Mouse (Mus musculus): ENCODE results near the gene Afm.

Afm gene

GRCm38 (mm10) chr5:90551191-90551590 lies 32.5 kb downstream of the Afm start:
- no peak for DNase-seq (ENCODE audit: inconsistent ontology term)

- DNase-seq (ENCODE audit: inconsistent ontology term): no peak
Measured at GRCm38 (mm10) chr5:90556052-90556451, 37.3 kb downstream of the Afm start.

- no peak for DNase-seq (ENCODE audit: inconsistent ontology term)
Measured at GRCm38 (mm10) chr5:90560743-90561142, 42.0 kb downstream of the Afm start, which contains the start of gene 5830473C10Rik. TSS of gene 5830473C10Rik (plus strand) at chr5:90561107.

- DNase-seq (ENCODE audit: inconsistent ontology term): no peak
Measured at GRCm38 (mm10) chr5:90561721-90562275, 43.1 kb downstream of the Afm start.

- DNase-seq (ENCODE audit: inconsistent ontology term): no peak
Measured at GRCm38 (mm10) chr5:90562880-90563279, 44.1 kb downstream of the Afm start.

- DNase-seq (ENCODE audit: inconsistent ontology term): no peak
Measured at GRCm38 (mm10) chr5:90564161-90564560, 45.4 kb downstream of the Afm start.

- no peak for DNase-seq (ENCODE audit: inconsistent ontology term)
Measured at GRCm38 (mm10) chr5:90565205-90565604, 46.5 kb downstream of the Afm start.

GRCm38 (mm10) chr5:90567788-90568187 lies 49.1 kb downstream of the Afm start:
- peak; percentile 19 for DNase-seq (ENCODE audit: inconsistent ontology term)

- DNase-seq (ENCODE audit: inconsistent ontology term): no peak
Measured at GRCm38 (mm10) chr5:90568338-90568737, 49.6 kb downstream of the Afm start.

- DNase-seq (ENCODE audit: inconsistent ontology term): peak; percentile 18
Measured at GRCm38 (mm10) chr5:90571216-90571615, 52.5 kb downstream of the Afm start.

GRCm38 (mm10) chr5:90577751-90578150 lies 59.0 kb downstream of the Afm start:
- no peak for DNase-seq (ENCODE audit: inconsistent ontology term)

GRCm38 (mm10) chr5:90579556-90579955 lies 60.8 kb downstream of the Afm start:
- DNase-seq (ENCODE audit: inconsistent ontology term): no peak

- DNase-seq (ENCODE audit: inconsistent ontology term): no peak
Measured at GRCm38 (mm10) chr5:90582179-90582578, 63.4 kb downstream of the Afm start.

GRCm38 (mm10) chr5:90584799-90585198 lies 66.1 kb downstream of the Afm start:
- no peak for DNase-seq (ENCODE audit: inconsistent ontology term)

- DNase-seq (ENCODE audit: inconsistent ontology term): no peak
Measured at GRCm38 (mm10) chr5:90586511-90586910, 67.8 kb downstream of the Afm start.

- no peak for DNase-seq (ENCODE audit: inconsistent ontology term)
Measured at GRCm38 (mm10) chr5:90588104-90588503, 69.4 kb downstream of the Afm start.

- DNase-seq (ENCODE audit: inconsistent ontology term): peak; percentile 74
Measured at GRCm38 (mm10) chr5:90588708-90589595, 70.2 kb downstream of the Afm start.

- DNase-seq (ENCODE audit: inconsistent ontology term): no peak
Measured at GRCm38 (mm10) chr5:90590676-90591075, 71.9 kb downstream of the Afm start.

- no peak for DNase-seq (ENCODE audit: inconsistent ontology term)
Measured at GRCm38 (mm10) chr5:90591936-90592335, 73.2 kb downstream of the Afm start.

- no peak for DNase-seq (ENCODE audit: inconsistent ontology term)
Measured at GRCm38 (mm10) chr5:90594945-90595344, 76.2 kb downstream of the Afm start.

GRCm38 (mm10) chr5:90596155-90596554 lies 77.4 kb downstream of the Afm start:
- DNase-seq (ENCODE audit: inconsistent ontology term): no peak

- DNase-seq (ENCODE audit: inconsistent ontology term): no peak
Measured at GRCm38 (mm10) chr5:90601469-90601868, 82.7 kb downstream of the Afm start.

Data from Muller cell, postnatal 12 days (primary cell).